Mouse (Mus musculus): ENCODE measurements around the gene Npepps.
A peak's percentile ranks its signal among the peaks of the same experiment; 100 is the strongest.
"Not testable (repeated sequence)": the region's sequence is repeated elsewhere in the genome, so short reads cannot be mapped to it uniquely, and the experiment has no call there.

Gene Npepps

DNA sequence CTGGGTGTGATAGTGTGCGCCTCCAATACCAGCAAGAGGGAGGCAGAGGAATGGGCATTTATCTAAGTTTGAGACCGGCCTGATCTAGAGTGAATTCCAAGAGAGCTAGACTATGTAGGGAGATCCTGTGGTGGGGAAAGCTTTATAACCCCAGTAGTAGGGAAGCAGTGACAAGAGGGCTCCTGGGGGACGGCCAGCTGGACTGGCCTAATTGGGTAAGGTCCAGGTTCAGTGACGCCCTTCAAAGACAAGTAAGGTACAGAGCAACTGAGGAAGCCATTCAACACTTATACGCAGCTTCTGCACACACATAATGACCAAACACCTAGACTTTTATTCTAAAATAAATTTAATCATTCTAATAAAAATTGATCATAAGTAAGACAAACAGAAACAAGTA, 48.0 kb downstream of the Npepps start:
- no peak for DNase-seq

DNA sequence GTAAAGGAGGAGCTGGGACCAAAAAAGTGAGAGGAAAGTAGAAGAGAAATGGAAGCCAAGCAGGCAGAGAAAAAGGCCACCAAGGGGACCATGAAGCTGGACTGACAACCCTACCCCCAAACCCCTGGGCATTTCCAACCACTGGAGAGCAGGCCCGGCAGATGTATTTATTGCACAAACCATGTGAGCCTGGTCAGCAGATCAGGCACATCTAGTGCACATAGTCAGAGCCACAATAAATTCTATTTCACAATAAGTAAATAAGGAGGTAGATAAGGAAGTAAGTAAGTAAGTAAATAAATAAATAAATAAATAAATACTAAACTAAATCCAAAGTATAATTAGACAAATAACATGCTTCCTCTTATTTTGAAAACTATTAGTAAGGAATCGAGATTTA, 51.0 kb downstream of the Npepps start:
- DNase-seq, result no peak

DNA sequence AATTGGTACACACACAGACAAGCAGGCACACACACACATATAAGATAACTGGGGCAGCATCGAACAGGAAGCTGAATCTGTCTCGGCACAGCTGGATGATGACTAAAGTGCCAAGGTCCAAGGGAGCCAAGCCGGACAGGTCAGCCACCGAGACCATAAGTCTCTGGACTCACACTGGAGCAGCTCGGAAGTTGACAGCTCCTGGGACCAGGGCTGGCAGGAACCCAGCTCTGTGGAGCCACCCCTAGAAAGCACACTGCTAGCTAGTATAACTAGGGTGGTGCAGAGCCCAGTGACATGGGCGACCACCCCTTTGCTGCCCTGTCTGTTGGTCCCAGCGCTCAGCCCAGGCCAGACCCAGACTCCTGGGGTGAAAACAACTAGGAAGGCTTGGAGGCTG, 51.5 kb downstream of the Npepps start:
- no peak for DNase-seq

GRCm38 (mm10) chr11:97226131-97226530, 54.3 kb downstream of the Npepps start:
- DNase-seq, result no peak

DNA sequence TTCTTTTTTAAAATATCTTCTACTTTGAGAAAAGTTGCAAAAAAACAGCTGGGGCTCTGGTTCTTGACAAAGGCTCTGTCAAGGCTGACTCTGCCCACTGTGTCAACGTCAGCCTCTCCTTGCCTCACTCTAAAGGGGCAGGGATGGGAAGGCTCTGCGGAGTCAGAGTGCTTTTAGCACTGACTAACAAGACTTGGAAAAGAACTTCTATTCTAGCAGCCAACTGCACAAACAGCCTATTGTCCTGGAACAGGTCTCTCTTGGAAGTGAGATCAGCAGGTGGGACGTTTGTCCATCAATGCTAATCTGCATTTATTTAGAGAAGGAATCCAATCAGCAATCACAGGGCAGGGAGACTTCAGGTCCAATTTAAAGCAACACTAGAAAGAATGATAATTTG, 57.0 kb downstream of the Npepps start:
- no peak for DNase-seq

- DNase-seq, result no peak
Measured at GRCm38 (mm10) chr11:97221611-97222010, 58.8 kb downstream of the Npepps start.

DNA sequence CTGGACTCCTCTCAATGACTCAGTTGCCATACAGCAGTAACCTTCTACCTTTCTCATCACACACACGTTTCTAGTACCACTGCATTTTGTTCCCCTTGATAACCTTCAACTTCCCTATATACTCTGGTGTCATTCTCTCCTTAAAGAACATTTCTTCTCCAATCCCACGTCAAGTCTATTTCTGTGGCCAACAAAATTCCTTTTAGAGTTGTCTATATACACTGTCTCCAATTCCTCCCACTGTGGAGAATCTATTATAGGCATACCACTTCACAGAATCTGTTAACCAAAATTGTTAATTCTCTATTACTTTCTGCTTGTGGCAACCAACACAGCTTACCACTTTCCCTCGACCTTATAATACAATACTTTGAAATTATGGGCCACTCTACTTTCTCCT, 60.2 kb downstream of the Npepps start:
- no peak for DNase-seq

GRCm38 (mm10) chr11:97214411-97214810, 66.0 kb downstream of the Npepps start:
- DNase-seq, result peak; percentile 22 to 35

- peak; percentile 52 to 75 for DNase-seq
Measured at GRCm38 (mm10) chr11:97210728-97211400, 69.6 kb downstream of the Npepps start.

DNA sequence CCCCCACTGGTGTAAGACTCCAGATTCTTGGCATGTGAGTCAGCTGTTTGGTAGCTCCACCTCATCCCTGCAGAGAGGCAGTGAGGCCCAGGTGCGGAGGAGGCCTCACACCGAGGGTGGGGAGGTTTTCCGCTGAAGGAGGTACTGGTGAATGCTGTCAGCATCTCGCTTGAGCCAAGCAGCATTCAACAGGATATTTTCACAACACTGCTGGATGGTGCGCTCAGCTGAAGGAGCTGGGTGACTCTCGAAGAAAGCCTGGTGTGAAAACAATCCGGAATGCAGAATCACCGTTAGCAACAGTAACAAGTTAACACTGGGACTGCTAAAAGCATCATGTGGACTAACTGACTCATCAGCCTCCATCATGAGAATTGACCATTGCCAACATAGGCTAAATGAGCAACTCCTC, 73.4 kb downstream of the Npepps start:
- DNase-seq, result no peak

DNA sequence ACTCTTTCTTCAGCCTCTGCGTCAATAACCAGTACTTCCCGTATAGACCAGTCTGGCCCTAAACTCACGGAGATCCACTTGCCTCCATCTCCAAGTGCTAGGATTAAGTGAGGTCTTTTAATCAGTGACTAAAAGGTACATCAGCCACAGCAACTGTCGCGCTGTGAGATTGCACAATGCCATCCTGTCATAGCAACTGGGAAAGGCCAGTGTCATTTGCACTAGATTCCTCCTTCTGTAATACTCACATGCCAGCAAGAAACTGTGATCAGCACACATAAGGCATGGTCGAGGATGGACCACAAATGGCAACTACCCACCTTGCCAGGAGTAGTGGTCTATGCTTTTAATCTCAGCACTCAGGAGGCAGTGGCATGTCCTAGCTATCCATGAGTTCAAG, 80.9 kb downstream of the Npepps start:
- no peak for DNase-seq

GRCm38 (mm10) chr11:97198601-97199000, 81.8 kb downstream of the Npepps start:
- peak in 1 of 2 experiments; percentile 71 for DNase-seq

- DNase-seq, result no peak
Measured at GRCm38 (mm10) chr11:97197021-97197420, 83.4 kb downstream of the Npepps start.

- DNase-seq, result peak in 1 of 2 experiments; percentile 58
Measured at GRCm38 (mm10) chr11:97196541-97196940, 83.9 kb downstream of the Npepps start.

- DNase-seq, result no peak
Measured at GRCm38 (mm10) chr11:97192621-97192951, 87.9 kb downstream of the Npepps start.

DNA sequence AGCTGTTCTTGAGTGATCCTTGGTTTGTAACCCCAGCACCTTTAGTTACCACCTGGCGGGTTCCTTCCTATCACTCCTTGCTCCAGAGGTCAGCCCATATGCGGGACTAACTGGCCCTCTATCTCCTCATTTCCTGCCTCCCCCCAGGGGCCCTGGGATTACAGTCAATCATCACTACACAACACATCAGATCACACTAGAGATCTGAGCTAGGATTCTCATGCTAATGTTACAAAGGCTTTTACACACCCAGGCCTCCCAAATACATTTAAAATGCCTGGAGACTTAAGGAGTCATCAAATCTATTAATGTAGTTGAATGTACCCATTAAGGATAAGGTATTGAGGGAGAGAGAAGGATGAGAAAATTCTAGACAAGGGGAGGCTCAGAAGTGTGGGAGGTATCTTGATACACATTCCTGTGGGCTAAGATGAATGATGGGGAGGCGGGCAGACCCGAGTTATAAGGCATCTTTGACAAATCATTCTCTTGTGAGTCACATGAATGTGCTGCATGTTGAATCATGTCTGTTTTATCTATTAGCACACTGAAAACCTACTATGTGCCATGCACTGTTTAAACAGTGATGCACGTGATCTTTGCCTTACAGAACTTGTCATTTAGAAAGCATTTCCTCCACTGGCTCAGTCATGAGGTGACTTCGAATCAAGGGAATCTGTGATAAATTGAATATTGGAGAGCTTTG, 88.4 kb downstream of the Npepps start:
- no peak for DNase-seq

DNA sequence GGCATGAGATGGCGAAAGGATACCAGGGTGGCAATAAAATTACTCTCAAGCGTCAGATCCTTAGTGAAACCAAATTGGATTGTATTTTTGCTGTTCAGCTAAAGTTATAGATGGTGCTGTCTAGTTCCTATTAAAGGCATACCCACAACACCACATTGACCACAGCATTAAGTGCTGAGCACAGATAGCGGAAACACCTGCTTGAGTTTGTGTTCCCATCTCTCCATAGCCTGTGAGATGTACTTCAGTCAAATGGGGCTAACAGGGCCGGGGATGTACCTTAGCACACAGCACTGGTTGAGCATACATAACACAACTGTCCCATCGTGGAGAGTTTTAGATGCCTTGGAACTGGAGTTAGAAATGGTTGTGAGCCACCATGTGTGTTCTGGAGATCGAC, 89.4 kb downstream of the Npepps start:
- no peak for DNase-seq

DNA sequence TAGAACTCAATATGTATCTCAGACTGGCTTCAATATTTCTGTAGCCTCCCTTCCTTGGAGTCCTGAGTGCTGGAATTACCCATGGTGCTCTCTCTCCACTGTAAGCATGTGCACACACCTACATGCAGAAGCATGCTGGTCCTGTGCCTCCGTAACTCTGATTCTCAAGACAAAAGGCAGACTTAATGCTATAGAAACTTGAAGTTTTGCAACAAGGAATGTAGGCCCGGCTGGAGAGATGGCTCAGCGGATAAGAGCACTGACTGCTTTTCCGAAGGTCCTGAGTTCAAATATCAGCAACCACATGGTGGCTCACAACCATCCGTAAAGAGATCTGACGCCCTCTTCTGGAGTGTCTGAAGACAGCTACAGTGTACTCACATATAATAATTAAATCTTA, 90.8 kb downstream of the Npepps start:
- DNase-seq, result not testable (repeated sequence)

GRCm38 (mm10) chr11:97189231-97189630, 91.2 kb downstream of the Npepps start:
- DNase-seq, result peak in 1 of 2 experiments; percentile 18

GRCm38 (mm10) chr11:97188643-97188955, 91.8 kb downstream of the Npepps start:
- no peak for DNase-seq

GRCm38 (mm10) chr11:97187764-97188642, 92.4 kb downstream of the Npepps start, which contains the start of gene Kpnb1:
Kpnb1 (minus strand) TSS chr11:97187881.
- peak; percentile 98 to 99 for DNase-seq

DNA sequence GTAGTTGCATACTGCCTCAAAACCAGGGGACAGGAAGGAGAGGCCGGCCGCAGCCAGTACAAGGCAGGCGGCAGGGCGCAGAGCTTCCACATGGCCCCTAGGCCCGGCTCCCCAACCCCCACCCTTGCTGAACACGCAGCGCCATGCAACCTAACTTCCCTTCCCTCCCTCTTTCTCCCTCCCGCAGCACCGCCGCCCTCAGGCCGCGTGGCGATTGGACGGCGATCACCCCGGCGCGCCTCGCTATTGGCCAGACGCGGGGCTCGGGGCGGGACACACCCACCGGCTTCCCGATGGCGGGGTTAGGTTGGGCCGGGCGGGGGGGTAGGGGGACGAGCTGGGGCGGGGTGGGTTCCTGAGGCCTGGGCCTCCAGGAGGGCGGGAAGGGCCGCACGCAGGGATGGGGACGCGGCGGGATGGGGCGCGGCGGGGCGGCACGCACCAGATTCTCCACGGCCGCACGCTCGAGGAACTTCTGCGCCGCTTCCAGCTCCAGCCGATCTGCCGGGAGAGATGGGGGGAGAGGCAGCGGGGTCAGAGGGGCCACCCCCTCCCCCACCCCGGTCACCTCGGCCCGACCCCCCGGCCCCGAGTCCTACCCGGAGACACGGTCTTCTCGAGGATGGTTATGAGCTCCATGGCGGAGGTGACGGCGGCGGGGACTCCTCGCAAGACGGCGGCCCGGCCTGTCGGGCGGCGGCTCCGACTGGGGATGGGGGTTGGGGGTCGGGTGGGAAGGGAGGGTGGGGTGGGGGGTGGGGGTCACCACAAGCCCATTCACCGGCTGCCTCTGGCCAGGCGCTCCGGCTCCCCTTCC, 93.3 kb downstream of the Npepps start:
- peak; percentile 95 to 97 for DNase-seq

All from kidney, adult 8-10 months (tissue).